Mouse (Mus musculus) C2C12 (cell line): ENCODE data around the gene Ficd. TPM values are rescaled to one million over a fixed set of nuclear protein-coding genes. Genes with fewer than 3 reads are reported as not detected.

Source experiments
- H3K27me3 ChIP-seq: one replicate; pipeline ENCODE4 v1.6.1; 2011; ENCODE audit not compliant: control insufficient read depth, insufficient read depth, insufficient read length
- H3K36me3 ChIP-seq: one replicate; pipeline ENCODE4 v1.6.1; 2011; ENCODE audit not compliant: control insufficient read depth, insufficient read depth
- H3K4me3 ChIP-seq: one replicate; pipeline ENCODE4 v1.5.1; 2011; ENCODE audit warnings: mild to moderate bottlenecking, control low read depth; ENCODE audit not compliant: poor library complexity, insufficient read depth, severe bottlenecking
- H3K79me2 ChIP-seq: one replicate; pipeline ENCODE4 v1.6.1; 2011; ENCODE audit not compliant: control insufficient read depth, insufficient read depth
- H3K79me3 ChIP-seq: one replicate; pipeline ENCODE4 v1.6.1; 2011; ENCODE audit warnings: low read depth, control low read depth
- H3ac ChIP-seq: one replicate; pipeline ENCODE3; 2011; ENCODE audit warnings: low read depth; ENCODE audit not compliant: control insufficient read depth, insufficient read length
- CEBPB ChIP-seq: IDR thresholded peaks from one replicate; pipeline ENCODE4 v1.6.1; 2011; ENCODE audit warnings: low read depth, mild to moderate bottlenecking, control low read depth, moderate library complexity
- CTCF ChIP-seq: IDR thresholded peaks from one replicate; pipeline ENCODE4 v1.5.1; 2011; ENCODE audit not compliant: control insufficient read depth, insufficient read depth, insufficient read length
- FOSL1 ChIP-seq: IDR thresholded peaks from one replicate; pipeline ENCODE4 v1.8.0; 2011; ENCODE audit warnings: mild to moderate bottlenecking, low read length; ENCODE audit not compliant: poor library complexity, insufficient read depth, severe bottlenecking
- MAX ChIP-seq: IDR thresholded peaks from one replicate; pipeline ENCODE4 v1.6.1; 2011; ENCODE audit warnings: mild to moderate bottlenecking, control low read depth
- MYOD1 ChIP-seq: IDR thresholded peaks from one replicate; pipeline ENCODE4 v1.6.1; 2011; ENCODE audit warnings: low read depth; ENCODE audit not compliant: control insufficient read depth, insufficient read length
- MYOG ChIP-seq: IDR thresholded peaks from one replicate; pipeline ENCODE4 v1.6.1; 2011; ENCODE audit not compliant: control insufficient read depth, insufficient read length; ENCODE audit errors: extremely low read depth
- USF1 ChIP-seq: IDR thresholded peaks from one replicate; pipeline ENCODE4 v1.6.1; 2011; ENCODE audit warnings: low read depth, mild to moderate bottlenecking, control low read depth, moderate library complexity
- polyA plus RNA-seq: library from polyadenylated mRNA; unstranded; fragments of >200 nt; fragmentation: generic; extraction: Trizol; gene quantifications from one replicate; pipeline ENCODE4 v1.2.1, GENCODE M21; 2012; ENCODE audit warnings: missing spikeins

Gene Ficd
- polyA plus RNA-seq, 1 experiment: 2.6 TPM

DNA sequence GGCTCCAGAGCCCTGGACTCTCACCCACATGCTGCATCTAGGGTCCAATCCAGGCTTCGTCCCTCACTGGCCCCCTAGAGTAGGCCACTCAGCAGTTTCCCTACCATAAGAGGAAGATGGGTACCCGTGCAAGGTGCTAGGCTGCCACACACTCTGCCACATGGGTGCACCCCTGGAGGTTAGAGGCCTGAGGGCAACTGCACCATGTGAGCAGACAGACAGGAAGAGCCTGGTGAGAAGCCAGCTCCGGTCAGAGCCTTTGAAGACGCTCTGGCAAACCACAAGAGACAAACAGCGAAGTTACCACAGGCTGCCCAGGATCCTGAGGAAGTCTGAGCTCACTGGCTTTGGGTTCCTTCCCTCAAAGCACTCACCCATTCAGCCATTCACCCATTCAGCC, 51.4 kb downstream of the Ficd start:
- Histone ChIP-seq H3K79me2 (no peaks in the 10 kb centered on the region), H3K27me3 (no peaks in the 10 kb centered on the region), H3ac (no peak overlapping the region), H3K79me3 (no peaks in the 10 kb centered on the region), H3K4me3 (no peak overlapping the region), H3K36me3 (no peaks in the 10 kb centered on the region)
- TF ChIP-seq CTCF: no peak
- no peak for TF ChIP-seq MYOD1
- no peak for TF ChIP-seq MAX
- no peak for TF ChIP-seq FOSL1
- no peak for TF ChIP-seq CEBPB

DNA sequence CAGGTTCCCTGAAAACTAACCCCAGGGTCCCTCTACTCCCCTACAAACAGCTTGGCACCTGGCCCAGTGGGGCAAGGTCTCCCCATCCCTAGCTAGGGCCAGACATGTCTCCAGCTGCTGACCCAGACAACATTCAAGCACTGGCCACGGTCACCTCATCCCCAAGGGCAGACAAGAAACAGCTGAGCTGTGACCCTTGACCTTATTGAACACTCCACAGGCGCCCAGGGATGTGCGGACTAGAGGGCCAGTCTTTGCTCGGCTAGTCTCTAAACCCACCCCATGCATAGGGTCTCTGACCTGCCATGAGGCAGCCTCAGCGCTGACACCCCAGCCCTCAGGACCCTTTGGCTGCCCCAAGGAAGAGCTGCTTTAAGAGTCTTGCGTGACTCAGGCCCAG, 53.0 kb downstream of the Ficd start:
- no peak overlapping the region for H3K4me3 ChIP-seq
- H3K27me3 ChIP-seq: no peaks in the 10 kb centered on the region
- no peaks in the 10 kb centered on the region for H3K79me2 ChIP-seq
- no peaks in the 10 kb centered on the region for H3K79me3 ChIP-seq
- H3K36me3 ChIP-seq: no peaks in the 10 kb centered on the region
- H3ac ChIP-seq: no peak overlapping the region
- TF ChIP-seq MYOD1: no peak
- TF ChIP-seq CEBPB: no peak
- TF ChIP-seq CTCF: no peak
- TF ChIP-seq USF1: no peak
- no peak for TF ChIP-seq MAX
- TF ChIP-seq FOSL1: no peak
- TF ChIP-seq MYOG: no peak

DNA sequence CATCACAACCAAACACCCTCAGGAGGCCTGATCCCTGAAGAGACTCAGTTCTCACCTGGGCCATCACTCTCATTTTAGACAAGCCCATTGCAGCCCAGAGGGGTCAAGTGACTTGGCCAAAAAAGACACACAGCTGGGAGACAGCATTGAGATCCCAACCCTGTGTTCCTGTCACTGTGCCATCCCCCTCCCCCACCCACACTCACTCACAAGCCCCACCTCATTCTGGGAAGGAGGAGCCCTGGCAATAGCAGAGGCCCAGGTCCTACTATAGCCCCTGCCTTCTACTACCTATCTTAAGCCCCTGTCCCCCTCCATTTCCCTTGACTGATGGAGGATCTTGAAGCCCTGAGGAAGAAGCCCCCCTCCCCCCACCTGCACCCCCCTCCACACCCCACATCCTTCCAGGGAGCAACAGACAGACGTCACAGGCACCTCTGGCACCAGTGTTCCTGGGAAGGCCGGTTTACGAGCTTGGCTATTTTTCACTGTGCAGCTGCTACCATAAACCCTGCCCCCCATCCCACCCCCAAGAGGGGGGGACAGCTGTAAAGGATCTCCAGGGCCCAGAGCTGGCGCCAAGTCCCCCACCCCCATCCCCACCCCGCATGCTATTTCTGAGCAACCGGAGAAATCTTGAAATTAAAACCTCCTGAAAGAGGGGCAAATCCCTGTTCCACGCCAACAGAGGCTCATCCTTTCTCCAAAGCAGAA, 53.6 kb downstream of the Ficd start:
- Histone ChIP-seq H3ac (no peak overlapping the region), H3K4me3 (no peak overlapping the region), H3K79me3 (no peaks in the 10 kb centered on the region), H3K27me3 (no peaks in the 10 kb centered on the region), H3K36me3 (no peaks in the 10 kb centered on the region), H3K79me2 (no peaks in the 10 kb centered on the region)
- TF ChIP-seq CTCF (no peak), MYOG (no peak), MAX (no peak), CEBPB (no peak), FOSL1 (no peak), MYOD1 (no peak), USF1 (no peak)

Other genes starting within 250 kb of the Ficd start
- not detected for gene Wscd2, start 245.5 kb upstream of the Ficd start, polyA plus RNA-seq
- gene Cmklr1, start 85.4 kb upstream of the Ficd start, polyA plus RNA-seq: 1.2 TPM
- not detected for gene 1700069L16Rik, start 11.0 kb upstream of the Ficd start, polyA plus RNA-seq
- 53.4 TPM for gene Sart3, start 36.7 kb downstream of the Ficd start, polyA plus RNA-seq
- 119 TPM for gene Iscu, start 36.9 kb downstream of the Ficd start, polyA plus RNA-seq
- 127 TPM for gene Tmem119, start 64.7 kb downstream of the Ficd start, polyA plus RNA-seq
- gene Selplg, start 96.8 kb downstream of the Ficd start, polyA plus RNA-seq: 0.06 TPM
- 156 TPM for gene Coro1c, start 173.0 kb downstream of the Ficd start, polyA plus RNA-seq